Mouse (Mus musculus) frontal cortex, postnatal 10 days (tissue): ENCODE data around the gene Rnf149.
A peak's percentile ranks its signal among the peaks of the same experiment; 100 is the strongest.
"Not testable (repeated sequence)": the region's sequence is repeated elsewhere in the genome, so short reads cannot be mapped to it uniquely, and the experiment has no call there.

Source experiments
- DNase-seq, 2 experiments: peaks; one replicate each; pipeline ENCODE4 v3.0.0; 2022; ENCODE audit warnings: low spot score in 2 of 2, mixed read lengths in 1 of 2

Rnf149 gene

DNA sequence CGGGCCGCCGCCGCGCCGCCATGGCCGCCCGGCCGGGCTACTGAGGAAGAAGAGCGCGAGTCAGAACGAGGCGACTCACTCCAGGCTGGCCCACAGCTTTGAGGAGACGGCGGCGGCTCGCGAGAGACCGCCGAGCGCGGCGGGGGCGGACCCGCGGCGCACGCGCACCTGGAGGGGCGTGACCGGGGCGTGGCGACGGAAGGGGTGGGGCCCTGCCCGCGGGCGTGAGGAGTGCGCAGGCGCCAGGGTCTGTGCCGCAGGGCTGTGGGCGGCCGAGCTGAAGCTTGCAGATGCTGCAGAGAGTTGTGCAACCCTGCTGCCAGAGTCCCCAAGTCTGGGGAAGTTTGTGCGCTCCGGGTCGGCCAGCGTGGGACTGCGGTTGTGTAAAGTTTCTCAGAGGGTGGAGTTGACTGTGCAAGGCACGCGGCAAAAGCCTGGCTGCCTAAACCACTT is at the start of gene Rnf149:
Rnf149 (minus strand) TSS at position 153 of the 453 bp plus-strand sequence.
- DNase-seq = peak; percentile 94 to 95

DNA sequence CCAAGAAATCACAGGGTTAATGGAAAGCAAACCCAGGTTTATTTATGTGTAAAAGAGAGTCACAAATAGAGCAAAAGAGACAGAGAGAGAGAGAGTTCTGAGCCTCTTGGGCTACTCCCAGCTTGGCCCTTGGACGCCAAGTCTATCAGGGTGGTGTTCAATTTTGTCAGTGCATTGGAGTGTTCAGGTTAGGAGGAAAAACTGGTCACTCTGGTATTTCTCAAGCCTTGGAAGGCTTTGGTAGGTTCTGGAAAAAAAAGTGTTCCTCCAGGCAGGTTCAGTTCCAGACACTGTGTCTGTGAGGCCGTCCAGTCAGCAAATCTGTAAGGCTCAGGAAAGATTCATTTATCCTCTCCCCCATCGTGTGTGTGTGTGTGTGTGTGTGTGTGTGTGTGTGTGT is 48.3 kb upstream of the Rnf149 start:
- DNase-seq = no peak

DNA sequence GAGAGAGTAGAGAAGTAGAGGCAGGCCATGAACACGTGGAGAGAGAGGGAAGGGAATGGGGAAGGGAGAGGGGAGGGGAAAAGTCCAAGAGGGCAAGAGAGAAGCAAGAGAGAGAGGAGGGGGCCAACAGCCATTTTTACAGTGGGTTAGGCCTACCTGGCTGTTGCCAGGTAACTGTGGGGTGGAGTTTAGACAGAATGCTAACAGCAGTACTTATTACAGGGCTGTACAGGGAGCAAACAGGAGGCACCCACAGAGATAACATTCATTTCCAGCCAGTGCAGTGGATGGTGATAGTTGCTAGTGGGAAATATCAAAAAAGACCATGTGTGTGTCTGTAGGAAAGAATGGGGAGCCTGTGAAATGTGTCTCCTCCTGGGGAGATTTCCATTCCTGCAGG is 46.5 kb upstream of the Rnf149 start:
- no peak for DNase-seq

DNA sequence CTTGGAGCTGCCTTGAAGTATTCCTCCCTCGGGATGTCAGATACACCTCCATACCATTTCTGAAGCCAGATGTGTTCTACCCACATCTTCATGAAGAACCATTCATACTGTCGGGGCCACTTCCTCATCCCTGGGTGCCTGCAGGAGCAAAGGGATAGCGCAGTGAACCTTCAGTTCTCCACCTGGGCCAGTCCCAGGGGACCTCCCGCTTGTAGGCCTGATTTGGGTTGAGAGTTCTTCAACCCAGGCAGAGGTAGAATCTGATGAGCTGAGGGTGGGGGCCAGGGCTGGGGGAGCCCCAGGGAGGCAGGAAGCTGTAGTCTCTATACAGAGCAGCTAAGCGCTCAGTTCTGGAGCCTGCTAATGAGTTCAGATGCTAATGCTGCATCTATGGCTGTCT is 45.9 kb upstream of the Rnf149 start:
- no peak for DNase-seq

DNA sequence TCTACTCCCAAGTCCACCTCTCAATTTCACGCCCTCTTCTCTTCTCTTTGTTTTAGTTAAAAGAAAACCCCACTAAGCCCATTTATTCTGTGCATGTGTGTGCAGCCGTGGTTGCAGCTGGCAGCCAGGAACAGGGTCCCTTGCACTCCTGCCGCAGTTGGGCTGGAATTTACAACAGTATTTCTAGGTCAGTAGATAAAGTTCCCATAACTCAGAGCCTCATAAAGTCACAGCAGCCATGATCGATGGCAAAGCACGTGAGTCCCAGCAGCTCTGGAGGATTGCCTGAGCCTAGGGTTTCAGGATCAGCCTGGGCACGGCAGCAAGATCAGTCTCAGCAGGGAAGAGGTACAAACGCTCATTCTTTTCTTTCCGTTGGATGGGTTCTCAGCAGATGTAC is 41.3 kb upstream of the Rnf149 start:
- no peak for DNase-seq

DNA sequence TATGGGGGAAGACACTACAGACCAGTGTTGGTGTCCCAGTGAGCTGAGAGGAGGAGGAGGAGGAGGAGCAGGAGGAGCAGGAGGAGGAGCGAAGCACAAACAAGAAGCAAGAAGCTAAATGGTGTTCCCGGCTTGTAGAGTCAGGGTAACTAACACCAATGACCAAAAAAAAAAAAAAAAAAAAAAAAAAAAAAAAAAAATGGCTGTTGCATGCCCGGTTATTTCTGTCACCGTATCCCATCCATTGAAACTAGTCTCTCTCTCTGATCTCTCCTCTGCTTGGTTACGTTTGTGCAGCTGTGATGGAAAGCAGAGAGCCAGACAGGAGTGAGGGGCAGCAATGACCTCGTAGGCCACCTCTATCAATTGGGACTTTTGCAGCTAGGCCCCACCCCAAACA is 38.3 kb upstream of the Rnf149 start:
- no peak for DNase-seq

DNA sequence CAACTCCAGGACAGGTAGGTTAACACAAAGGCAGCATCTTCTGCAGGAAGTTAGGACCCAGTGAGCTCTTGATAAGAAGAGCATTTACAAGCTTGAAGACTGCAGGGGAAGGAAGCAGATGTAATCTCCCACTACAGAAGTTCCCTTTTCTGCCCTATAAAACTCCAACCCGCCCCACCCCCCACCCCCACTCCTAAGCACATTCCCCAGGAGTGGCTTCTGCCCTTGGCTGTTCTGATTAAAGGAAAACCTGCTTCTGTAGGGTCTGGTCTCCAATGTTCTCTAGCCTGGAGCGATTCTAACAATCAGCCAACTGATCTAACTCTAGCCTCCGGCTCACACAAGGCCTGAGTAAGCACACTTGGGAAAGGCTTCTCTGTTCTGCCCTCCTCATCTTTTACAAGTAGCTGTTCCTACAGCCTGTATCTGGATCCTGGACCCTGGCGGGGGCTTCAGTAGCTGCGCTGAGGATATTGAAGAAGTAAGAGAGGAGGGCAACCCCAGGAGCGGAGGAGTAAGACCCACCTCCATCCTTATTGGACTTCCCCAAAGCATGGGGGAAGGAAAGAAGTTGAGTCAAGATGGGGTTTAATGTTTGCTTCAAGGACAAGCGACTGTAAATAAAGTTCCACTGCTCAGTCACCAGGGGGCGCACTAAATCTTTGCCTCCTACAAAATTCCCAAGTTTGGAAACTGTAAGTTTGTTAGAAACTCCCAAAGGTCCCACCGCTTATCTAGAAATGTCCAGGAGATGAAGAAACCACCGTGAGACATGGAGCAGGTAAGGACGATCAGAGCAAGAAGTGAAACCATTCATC is 37.5 kb upstream of the Rnf149 start:
- DNase-seq = peak in 1 of 2 experiments; percentile 37

DNA sequence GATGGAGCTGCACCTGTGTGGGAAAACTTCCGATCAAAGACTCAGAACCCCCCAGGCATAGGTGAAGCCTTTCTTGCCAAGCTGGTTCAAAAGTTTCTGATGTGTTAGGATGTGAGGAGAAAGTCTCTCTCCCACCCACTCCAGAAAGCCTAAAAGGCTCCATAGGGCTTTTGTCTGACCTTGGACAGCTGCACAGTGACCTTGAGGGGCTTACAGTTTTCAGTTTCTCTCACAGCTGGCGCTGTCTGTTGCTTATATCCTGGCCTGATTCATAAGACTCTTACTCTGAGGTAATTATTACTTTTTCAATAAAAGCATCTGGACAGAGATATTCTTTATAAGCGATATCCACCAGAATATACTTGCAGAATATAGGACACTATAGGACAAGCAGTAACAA is 35.9 kb upstream of the Rnf149 start:
- DNase-seq = no peak

DNA sequence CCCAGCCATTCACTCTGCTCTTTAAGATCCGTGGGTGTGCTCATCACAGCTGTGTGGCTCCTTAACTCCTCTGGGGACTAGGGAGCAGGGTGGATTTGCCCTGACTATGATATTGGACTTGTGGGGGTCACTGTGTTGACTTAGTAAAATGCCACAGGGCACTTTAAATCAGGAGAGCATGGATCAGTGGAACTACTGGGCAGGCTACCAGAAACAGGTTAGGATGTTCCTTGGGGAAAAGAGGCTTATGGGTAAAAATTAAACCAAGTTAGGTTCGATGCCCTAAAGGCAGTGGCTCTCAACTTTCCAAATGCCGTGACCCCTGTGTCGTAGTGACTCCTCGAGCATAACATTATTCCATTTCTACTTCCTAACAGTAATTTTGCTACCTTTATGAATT is 35.3 kb upstream of the Rnf149 start:
- no peak for DNase-seq

DNA sequence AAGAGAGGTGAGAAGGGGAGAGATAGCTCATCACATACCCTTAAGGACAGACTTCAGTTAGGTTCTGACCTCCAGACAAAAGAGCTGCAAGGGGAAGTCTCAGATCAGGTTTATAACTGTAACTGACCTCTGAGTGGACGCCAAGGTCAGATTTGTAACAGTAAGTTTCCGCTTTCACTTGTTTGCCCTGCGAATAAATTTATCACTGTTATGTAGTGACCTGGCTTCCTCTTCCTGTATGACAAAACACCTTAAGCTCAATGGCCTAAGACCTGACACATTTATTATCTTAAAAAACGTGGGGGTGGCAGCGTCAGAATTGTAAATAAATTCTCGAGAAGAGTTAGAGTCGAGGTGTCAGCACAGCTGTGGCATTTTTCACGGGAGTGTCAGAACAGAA is 31.3 kb upstream of the Rnf149 start:
- DNase-seq = no peak

DNA sequence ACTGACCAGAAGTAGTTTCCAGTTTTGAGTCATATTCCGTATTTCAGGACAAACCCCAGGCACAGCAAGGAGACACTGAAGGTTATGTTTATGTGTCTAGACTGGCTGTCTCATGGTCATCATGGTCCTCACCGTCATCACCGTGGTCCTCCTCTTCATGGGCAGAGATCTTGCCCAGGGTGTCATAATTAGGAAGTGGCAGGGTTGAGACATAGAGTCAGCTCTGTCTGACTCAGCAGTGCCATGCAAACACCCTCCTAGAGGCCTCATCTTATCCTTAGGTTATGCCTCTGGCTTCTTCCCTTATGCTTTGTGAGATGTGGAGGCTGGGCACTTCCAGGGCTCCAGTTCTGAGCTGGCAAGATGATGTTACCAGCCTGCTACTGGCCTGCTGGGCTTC is 25.3 kb upstream of the Rnf149 start:
- DNase-seq = no peak

DNA sequence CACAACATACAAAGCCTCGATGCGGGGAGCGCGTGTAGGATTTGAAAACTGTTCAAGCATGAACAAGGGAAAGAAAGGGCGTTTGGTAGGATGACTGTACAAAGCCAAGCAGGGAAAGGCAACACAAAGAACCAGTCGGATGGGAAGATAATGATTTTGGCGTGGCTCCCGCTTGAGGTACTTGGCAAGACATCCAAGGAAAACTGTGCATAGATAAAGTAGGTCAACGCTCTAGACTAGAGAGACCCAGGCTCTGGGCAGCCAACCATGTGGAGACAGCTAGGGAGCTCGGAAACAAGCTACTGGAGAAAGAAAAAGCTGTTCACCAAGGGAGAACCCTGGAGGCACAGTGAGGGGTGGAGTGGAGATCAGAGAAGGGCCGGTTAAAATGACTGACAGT is 21.5 kb upstream of the Rnf149 start:
- DNase-seq = peak; percentile 23 to 33

DNA sequence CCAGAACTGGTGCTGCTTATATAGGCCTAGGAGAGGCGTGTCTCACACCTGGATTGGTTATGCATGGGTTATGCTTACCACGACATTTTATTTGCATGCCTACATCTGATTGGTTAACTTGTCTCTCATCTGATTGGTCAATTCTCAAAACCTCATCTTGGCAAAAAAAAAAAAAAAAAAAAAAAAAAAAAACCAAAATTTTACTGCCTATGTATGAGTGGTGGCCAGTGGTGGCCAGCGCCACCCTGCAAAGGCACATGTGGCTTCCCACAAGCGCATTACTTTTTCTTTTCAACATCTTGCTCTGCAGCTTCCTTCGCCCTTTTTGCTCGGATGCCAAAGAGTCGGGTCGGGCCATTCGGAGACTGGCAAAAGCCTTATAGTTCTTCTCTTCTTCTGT is 19.9 kb upstream of the Rnf149 start:
- DNase-seq = not testable (repeated sequence)

DNA sequence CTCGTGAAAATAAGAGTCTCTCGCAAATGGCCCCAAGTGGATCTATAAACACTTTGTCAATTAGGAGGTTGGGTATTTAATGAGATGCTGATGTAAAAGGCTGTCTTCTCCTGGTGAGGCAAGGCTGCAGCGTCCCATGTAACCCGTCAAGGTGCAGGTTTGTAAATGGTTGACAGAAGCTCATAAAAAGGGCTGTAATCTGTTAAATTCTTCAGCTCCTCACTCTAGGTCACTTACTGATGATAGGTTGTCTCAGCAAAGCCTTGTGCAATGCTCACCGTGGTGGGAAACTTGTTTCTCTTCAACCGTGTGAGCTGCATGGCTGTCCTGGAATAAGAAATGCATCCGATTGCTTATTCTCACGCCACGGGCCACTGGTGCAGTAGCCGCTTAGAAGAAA is 16.6 kb upstream of the Rnf149 start:
- no peak for DNase-seq

DNA sequence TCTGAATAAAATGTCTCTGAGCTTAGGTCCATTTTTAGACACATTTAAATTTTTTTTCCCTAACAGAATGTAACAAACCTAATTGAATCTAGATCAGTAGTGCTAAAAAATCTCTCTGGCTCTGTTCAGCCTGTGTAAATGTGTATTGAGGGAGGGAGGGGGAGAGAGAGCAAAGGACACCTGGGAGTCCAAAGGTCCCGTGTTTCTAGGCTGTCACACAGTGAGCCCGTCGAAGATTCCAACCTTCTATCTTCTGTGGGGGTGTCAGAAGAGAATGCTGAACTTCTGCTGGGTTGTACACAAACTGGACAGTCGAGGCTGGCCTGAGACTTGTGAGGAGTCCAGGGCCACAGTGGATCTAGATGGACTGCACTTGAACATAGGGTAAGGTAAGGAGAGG is 14.9 kb upstream of the Rnf149 start:
- no peak for DNase-seq

DNA sequence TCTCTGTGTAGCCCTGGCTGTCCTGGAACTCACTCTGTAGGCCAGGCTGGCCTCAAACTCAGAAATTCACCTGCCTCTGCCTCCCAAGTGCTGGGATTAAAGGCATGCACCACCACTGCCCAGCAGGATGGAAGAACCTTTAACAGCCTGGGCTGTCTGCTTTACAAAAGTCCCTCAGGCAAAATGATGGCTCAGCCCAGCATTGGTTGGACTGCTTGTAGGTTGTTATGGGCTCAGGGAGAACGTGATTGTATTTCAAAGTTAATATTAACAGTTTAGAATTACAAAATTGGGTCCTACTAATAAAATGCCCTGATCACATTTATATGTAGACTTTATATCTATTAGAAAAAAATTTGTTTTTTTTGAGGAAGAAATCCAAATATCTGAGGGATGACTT is 14.4 kb upstream of the Rnf149 start:
- not testable (repeated sequence) for DNase-seq

DNA sequence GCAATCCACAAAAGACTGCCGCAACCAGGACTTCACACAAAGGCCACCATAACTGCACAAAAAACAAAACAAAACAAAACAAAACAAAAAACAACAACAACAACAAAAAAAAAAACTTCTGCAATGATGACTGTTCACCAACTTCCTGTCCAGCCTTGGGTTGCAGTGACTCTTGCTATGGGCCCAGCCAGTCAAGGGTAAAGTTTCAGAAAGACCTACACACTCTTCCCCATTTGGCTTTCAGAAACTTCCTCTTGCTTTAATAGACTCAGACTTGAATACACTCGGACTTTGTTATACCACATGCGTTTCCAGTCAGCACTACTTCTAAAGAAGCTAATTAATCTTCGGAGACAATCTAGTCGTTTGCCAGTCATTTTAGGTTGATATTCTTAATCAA is 13.0 kb upstream of the Rnf149 start:
- no peak for DNase-seq

DNA sequence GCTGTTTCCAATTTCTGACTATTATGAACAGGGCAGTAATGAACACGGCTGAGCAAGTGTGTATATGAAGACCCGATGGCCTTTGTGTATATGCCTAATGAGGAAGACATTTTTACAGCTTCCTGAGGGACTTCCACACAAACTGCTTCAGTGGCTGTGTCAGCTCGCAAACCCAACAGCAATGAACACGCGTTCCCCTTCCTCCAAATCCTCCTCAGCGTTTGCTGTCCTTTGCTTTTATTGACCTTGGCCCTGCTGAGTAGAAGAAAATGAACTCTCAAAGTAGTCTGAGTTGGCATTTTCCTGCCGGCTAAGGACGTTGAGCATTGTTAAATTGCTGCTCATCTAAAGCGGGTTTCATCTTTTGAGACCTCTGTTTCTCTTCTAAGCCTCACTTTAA is 8.2 kb upstream of the Rnf149 start:
- DNase-seq = no peak

DNA sequence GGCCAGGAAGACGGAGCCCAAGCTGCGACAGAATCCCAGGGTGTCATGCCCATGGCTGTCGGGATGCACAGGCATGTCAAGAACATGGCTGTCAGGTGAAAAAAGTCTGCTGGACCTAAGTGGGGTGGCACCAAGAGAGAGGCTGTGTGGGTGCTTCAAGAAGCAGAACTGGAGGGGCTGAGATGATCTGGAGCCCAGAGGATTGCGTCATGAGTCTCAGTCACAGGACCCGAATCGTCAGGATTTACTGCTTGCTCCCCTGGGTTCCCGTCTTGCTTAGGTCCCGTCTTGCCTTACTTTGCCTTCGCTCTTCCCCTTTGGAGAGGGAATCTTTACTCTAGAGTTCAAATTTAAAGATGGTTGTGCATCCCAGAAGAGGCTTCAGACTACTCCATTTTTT is 6.0 kb upstream of the Rnf149 start:
- no peak for DNase-seq

DNA sequence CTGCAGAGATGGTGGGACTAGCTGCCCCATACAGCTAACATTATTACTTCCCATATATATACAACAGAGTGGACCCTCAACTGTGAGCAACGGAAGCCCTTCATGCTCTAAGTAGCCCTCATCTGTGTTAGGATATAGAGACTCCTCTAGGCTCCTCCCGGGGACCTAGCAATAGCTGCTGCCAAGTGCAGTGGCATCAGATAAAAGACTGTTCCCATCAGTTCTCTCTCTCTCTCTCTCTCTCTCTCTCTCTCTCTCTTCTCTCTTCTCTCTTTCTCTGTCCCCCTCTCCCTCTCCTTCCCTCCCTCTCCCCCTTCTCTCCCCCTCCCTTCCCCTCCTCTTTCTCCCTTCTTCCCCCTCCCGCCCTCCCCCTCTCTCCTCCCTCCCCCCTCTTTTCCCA is 4.0 kb upstream of the Rnf149 start:
- no peak for DNase-seq

DNA sequence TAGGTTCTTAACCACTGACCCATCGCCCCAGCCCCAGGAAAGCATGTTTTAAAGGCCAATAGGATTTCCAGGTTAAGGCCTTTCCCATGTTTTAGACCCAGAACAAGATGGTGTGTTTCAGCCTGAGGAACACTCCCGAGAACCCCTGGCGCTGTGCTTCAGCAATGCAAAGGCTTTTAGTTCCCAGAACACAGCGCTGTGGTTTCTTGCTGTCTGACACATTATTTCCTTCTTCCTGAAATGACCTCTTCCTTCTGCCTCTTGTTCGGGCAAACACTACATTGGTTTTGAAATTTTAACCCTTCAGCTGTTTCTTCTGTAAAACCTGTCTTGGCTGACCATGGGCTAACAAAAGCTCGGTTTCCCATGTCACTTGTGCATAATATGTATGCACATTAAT is 1.9 kb upstream of the Rnf149 start:
- no peak for DNase-seq

DNA sequence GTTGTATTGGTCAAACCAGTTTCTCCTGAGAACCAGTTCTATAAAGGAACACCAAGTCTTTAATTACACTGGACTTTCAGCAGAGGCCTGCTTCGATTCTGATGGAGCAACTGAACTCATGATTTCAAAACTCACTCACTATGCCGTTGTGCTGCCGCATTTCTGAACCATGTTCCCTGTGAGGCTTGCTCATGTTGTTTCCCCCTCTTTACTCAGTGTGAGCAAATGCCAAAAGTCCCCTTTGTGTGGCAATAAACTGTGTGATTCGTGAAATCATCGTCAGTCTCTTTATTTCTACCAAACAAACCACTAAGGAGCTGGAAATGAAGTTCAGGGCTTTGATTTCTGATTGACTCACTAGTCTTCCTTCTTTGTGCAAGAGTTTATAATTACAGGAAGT is 1.2 kb upstream of the Rnf149 start:
- no peak for DNase-seq

DNA sequence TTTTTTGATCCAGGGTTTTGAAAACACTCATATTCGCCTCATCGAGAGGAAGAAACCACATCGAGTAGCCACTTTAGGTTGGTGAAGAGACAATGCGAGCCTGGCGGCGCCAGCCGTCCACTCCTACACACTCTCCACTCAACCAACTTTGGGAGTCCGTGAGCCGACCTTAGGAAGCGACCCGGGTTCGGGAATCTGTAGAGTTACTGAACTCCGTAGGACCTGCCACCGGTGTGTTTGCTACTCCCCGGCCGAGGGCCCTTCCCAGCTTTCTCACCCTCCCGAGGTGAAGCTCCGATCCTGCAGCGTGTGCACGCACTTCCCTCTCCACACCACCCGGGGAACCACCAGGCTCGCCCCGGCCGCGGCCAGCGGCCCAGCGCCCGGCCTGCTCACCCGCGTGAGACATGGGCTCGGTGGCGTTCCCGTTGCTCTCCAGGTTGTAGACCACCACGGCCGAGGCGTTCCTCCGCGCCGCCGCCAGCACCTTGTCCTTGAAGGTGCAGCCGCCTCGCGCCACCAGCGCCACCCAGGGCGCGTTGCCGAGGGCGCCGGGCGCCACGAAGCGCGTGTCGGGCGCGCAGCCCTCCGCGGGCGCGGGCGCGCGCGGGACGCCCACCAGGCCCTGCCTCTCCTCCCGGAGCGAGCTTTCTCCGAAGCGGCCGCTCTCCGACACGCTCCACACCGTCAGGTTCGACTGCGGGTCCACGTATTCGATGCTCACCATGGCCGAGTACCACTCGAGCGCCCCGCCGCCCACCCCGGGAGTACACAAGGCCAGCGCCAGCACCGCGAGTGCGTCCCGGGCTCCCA is 568 bp downstream of the Rnf149 start:
- peak in 1 of 2 experiments; percentile 59 for DNase-seq
